Mouse (Mus musculus): ENCODE measurements around the gene Setd6.
A peak's percentile ranks its signal among the peaks of the same experiment; 100 is the strongest.

Setd6 gene

GRCm38 (mm10) chr8:95702480-95703446, 12.9 kb upstream of the Setd6 start:
- TF ChIP-seq NANOG (IDR thresholded peaks at IDR 0.05; ENCODE audit: borderline replicate concordance, low read length) = no peak
- TF ChIP-seq CTCF (conservative IDR thresholded peaks at IDR 0.05; ENCODE audit: low read length) = no peak
- no peak for TF ChIP-seq POU5F1 (IDR thresholded peaks at IDR 0.05; ENCODE audit: borderline replicate concordance, low read length)
- peak overlapping the region; percentile 85 for H3K4me3 ChIP-seq (replicated peaks; ENCODE audit: low read length)
- H3K4me1 ChIP-seq (replicated peaks; ENCODE audit: low read depth, low read length) = peaks cover 77% of the 10 kb centered on the region
- peaks cover 17% of the 10 kb centered on the region for H3K27me3 ChIP-seq (ENCODE audit: insufficient read depth, low read length)
- no peaks in the 10 kb centered on the region for H3K9me3 ChIP-seq (ENCODE audit: low read length)
- 0 out of 2 replicates have a peak, but pooled peaks cover 5% of the 10 kb centered on the region for H3K36me3 ChIP-seq (ENCODE audit: insufficient read depth, low read length)

- no peaks in the 10 kb centered on the region for H3K9me3 ChIP-seq (ENCODE audit: low read length)
- 0 out of 2 replicates have a peak, but pooled peaks cover 5% of the 10 kb centered on the region for H3K36me3 ChIP-seq (ENCODE audit: insufficient read depth, low read length)
- peaks cover 73% of the 10 kb centered on the region for H3K4me1 ChIP-seq (replicated peaks; ENCODE audit: low read depth, low read length)
- TF ChIP-seq POU5F1 (IDR thresholded peaks at IDR 0.05; ENCODE audit: borderline replicate concordance, low read length) (no peak), CTCF (conservative IDR thresholded peaks at IDR 0.05; ENCODE audit: low read length) (no peak), NANOG (IDR thresholded peaks at IDR 0.05; ENCODE audit: borderline replicate concordance, low read length) (no peak)
- peaks cover 14% of the 10 kb centered on the region for H3K27me3 ChIP-seq (ENCODE audit: insufficient read depth, low read length)
- peak overlapping the region; percentile 85 for H3K4me3 ChIP-seq (replicated peaks; ENCODE audit: low read length)
These were observed 12.0 kb upstream of the Setd6 start for GRCm38 (mm10) chr8:95703461-95704260.

DNA sequence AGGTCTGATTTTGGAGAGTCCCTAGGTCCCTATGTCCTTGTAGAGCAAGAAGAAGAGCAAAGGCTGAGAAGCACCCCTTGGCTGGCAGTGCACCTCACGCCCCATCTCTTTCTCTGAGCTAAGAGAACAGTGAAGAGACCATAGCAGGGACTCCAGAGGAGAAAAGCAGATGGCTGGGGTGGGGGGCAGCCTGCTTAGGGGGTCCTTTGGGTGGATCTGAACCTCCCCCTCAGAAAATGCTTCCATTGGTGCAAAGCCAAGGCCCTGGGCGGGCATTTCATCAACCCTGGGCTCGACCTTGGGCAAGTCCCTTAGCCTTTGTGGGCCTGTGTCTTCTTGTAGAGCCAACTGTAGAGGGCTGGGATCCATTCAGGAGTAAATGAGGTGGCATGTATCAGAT, 11.1 kb upstream of the Setd6 start:
- TF ChIP-seq CTCF (conservative IDR thresholded peaks at IDR 0.05; ENCODE audit: low read length) (no peak), NANOG (IDR thresholded peaks at IDR 0.05; ENCODE audit: borderline replicate concordance, low read length) (no peak), POU5F1 (IDR thresholded peaks at IDR 0.05; ENCODE audit: borderline replicate concordance, low read length) (no peak)
- Histone ChIP-seq H3K27me3 (ENCODE audit: insufficient read depth, low read length) (peaks cover 6% of the 10 kb centered on the region), H3K4me1 (replicated peaks; ENCODE audit: low read depth, low read length) (peaks cover 74% of the 10 kb centered on the region), H3K4me3 (replicated peaks; ENCODE audit: low read length) (no peak overlapping the region), H3K36me3 (ENCODE audit: insufficient read depth, low read length) (peaks cover 5% of the 10 kb centered on the region; the same call in 1 of the 2 replicates), H3K9me3 (ENCODE audit: low read length) (no peaks in the 10 kb centered on the region)

DNA sequence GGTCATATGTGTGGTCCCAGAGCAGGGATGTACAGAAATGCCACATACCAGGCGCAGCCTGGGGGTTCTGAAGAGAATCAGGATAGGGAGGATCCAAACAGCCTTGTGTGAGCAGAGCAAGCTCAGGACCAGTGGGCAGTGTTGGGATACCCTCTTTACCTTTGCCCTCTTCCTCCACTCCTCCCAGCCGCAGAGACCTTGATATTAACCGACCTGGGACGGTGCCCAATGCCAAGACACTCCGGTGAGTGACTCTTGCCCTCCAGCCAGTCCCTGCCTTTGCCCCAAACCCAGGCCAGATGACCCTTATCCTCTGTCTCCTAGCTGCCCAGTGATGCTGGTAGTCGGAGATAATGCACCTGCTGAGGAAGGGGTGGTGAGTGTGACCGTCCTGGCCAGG, 6.1 kb upstream of the Setd6 start:
- no peak for TF ChIP-seq NANOG (IDR thresholded peaks at IDR 0.05; ENCODE audit: borderline replicate concordance, low read length)
- TF ChIP-seq CTCF (conservative IDR thresholded peaks at IDR 0.05; ENCODE audit: low read length) = no peak
- no peak for TF ChIP-seq POU5F1 (IDR thresholded peaks at IDR 0.05; ENCODE audit: borderline replicate concordance, low read length)
- peak overlapping the region; percentile 54; the same call in 1 of the 2 replicates for H3K4me3 ChIP-seq (replicated peaks; ENCODE audit: low read length)

DNA sequence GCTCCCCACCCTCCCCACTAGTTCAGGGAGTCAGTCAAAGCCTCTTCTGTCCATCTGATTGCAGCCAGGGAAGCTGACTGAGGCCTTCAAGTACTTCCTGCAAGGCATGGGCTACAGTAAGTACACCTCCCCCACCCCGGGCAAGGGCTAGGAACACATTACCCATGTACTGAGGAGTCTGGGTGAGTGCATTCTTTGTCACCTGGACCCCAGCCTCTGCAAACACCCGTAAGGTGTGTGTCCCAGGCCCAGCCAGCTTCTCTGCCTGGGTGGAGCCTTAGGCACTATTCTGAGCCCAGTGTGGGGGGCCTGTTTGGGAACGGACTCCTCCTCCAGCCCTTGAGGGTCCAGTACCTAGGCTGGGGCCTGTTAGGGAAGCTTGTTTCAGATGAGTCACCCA, 4.7 kb upstream of the Setd6 start:
- Histone ChIP-seq H3K4me1 (replicated peaks; ENCODE audit: low read depth, low read length) (peaks cover 86% of the 10 kb centered on the region), H3K4me3 (replicated peaks; ENCODE audit: low read length) (no peak overlapping the region), H3K27me3 (ENCODE audit: insufficient read depth, low read length) (no peaks in the 10 kb centered on the region), H3K36me3 (ENCODE audit: insufficient read depth, low read length) (peaks cover 17% of the 10 kb centered on the region; the same call in 1 of the 2 replicates), H3K9me3 (ENCODE audit: low read length) (no peaks in the 10 kb centered on the region)
- TF ChIP-seq NANOG (IDR thresholded peaks at IDR 0.05; ENCODE audit: borderline replicate concordance, low read length) (no peak), POU5F1 (IDR thresholded peaks at IDR 0.05; ENCODE audit: borderline replicate concordance, low read length) (no peak), CTCF (conservative IDR thresholded peaks at IDR 0.05; ENCODE audit: low read length) (no peak)

More for the DNA sequence above, 6.1 kb upstream of the Setd6 start:
- Histone ChIP-seq H3K27me3 (ENCODE audit: insufficient read depth, low read length) (no peaks in the 10 kb centered on the region), H3K9me3 (ENCODE audit: low read length) (no peaks in the 10 kb centered on the region), H3K36me3 (ENCODE audit: insufficient read depth, low read length) (peaks cover 17% of the 10 kb centered on the region; the same call in 1 of the 2 replicates), H3K4me1 (replicated peaks; ENCODE audit: low read depth, low read length) (peaks cover 87% of the 10 kb centered on the region)

GRCm38 (mm10) chr8:95712395-95712794, 3.3 kb upstream of the Setd6 start:
- peaks cover 84% of the 10 kb centered on the region for H3K4me1 ChIP-seq (replicated peaks; ENCODE audit: low read depth, low read length)
- TF ChIP-seq POU5F1 (IDR thresholded peaks at IDR 0.05; ENCODE audit: borderline replicate concordance, low read length) (no peak), NANOG (IDR thresholded peaks at IDR 0.05; ENCODE audit: borderline replicate concordance, low read length) (no peak), CTCF (conservative IDR thresholded peaks at IDR 0.05; ENCODE audit: low read length) (no peak)
- no peak overlapping the region for H3K4me3 ChIP-seq (replicated peaks; ENCODE audit: low read length)
- peaks cover 23% of the 10 kb centered on the region for H3K36me3 ChIP-seq (ENCODE audit: insufficient read depth, low read length)
- no peaks in the 10 kb centered on the region for H3K9me3 ChIP-seq (ENCODE audit: low read length)
- H3K27me3 ChIP-seq (ENCODE audit: insufficient read depth, low read length) = no peaks in the 10 kb centered on the region

- H3K4me1 ChIP-seq (replicated peaks; ENCODE audit: low read depth, low read length) = peaks cover 88% of the 10 kb centered on the region
- no peaks in the 10 kb centered on the region for H3K27me3 ChIP-seq (ENCODE audit: insufficient read depth, low read length)
- no peak for TF ChIP-seq POU5F1 (IDR thresholded peaks at IDR 0.05; ENCODE audit: borderline replicate concordance, low read length)
- TF ChIP-seq CTCF (conservative IDR thresholded peaks at IDR 0.05; ENCODE audit: low read length) = peak; percentile 77
- H3K36me3 ChIP-seq (ENCODE audit: insufficient read depth, low read length) = peaks cover 33% of the 10 kb centered on the region
- peak overlapping the region; percentile 45 for H3K4me3 ChIP-seq (replicated peaks; ENCODE audit: low read length)
- H3K9me3 ChIP-seq (ENCODE audit: low read length) = no peaks in the 10 kb centered on the region
These were observed 2.3 kb upstream of the Setd6 start for GRCm38 (mm10) chr8:95713100-95714010.
